Mouse (Mus musculus) MEL (cell line): ENCODE measurements at regions not wholly inside any gene's neighbourhood (a gene's known extent, or its start where the extent isn't known, plus 50 kb on each side); places are given as distances from the start of the nearest gene placed in this dataset.

Experiments used
- DNase-seq: peaks from one replicate; pipeline ENCODE4 v3.0.0; 2011; ENCODE audit warnings: low read depth, low spot score
- H3K27ac ChIP-seq: 2 replicates; pipeline ENCODE4 v1.5.1; 2012; ENCODE audit warnings: low read depth, mild to moderate bottlenecking, control low read depth, low read length, moderate library complexity; ENCODE audit not compliant: control insufficient read depth
- H3K27me3 ChIP-seq, 2 experiments: fragments of 150-350 bp in 1 of 2; sonication (generic) in 1 of 2; 2 replicates each; pipeline ENCODE4 v1.6.1; 2012; ENCODE audit warnings: low read length in 2 of 2, mild to moderate bottlenecking in 2 of 2, improper control_type of control experiment in 1 of 2, moderate library complexity in 1 of 2; ENCODE audit not compliant: insufficient read depth in 2 of 2, control insufficient read depth in 1 of 2
- H3K36me3 ChIP-seq, 2 experiments: 2 replicates each; pipeline ENCODE4 v1.6.1; 2012 to 2014; ENCODE audit warnings: low read length in 2 of 2, improper control_type of control experiment in 1 of 2, inconsistent platforms in 1 of 2, mild to moderate bottlenecking in 1 of 2; ENCODE audit not compliant: insufficient read depth in 2 of 2, control insufficient read depth in 1 of 2
- H3K4me1 ChIP-seq, 2 experiments: fragments of 150-350 bp in 1 of 2; sonication (generic) in 1 of 2; 2 replicates each; pipeline ENCODE4 v1.6.1; 2012; ENCODE audit warnings: low read length in 2 of 2, improper control_type of control experiment in 1 of 2, mild to moderate bottlenecking in 1 of 2; ENCODE audit not compliant: insufficient read depth in 2 of 2, control insufficient read depth in 1 of 2
- H3K4me3 ChIP-seq, 2 experiments: fragments of 150-350 bp in 1 of 2; sonication (generic) in 1 of 2; 2 replicates each; pipeline ENCODE4 v1.5.1; 2012; ENCODE audit warnings: low read depth in 2 of 2, low read length in 2 of 2, mild to moderate bottlenecking in 2 of 2, moderate library complexity in 2 of 2, control low read depth in 1 of 2, improper control_type of control experiment in 1 of 2; ENCODE audit not compliant: control insufficient read depth in 1 of 2, insufficient read depth in 1 of 2
- H3K79me2 ChIP-seq: 2 replicates; pipeline ENCODE4 v1.6.1; 2012; ENCODE audit warnings: mild to moderate bottlenecking, low read length, moderate library complexity; ENCODE audit not compliant: control insufficient read depth, poor library complexity, insufficient read depth
- H3K9ac ChIP-seq: 2 replicates; pipeline ENCODE4 v1.6.1; 2012; ENCODE audit warnings: low read depth, mild to moderate bottlenecking, control low read depth, low read length, moderate library complexity; ENCODE audit not compliant: control insufficient read depth, poor library complexity, severe bottlenecking
- H3K9me3 ChIP-seq: fragments of 150-350 bp; sonication (generic); replicated peaks from 2 replicates; pipeline ENCODE4 v1.6.1; 2012; ENCODE audit warnings: mild to moderate bottlenecking, low read length, improper control_type of control experiment, moderate library complexity; ENCODE audit not compliant: insufficient read depth
- BHLHE40 ChIP-seq: IDR thresholded peaks from 2 replicates; pipeline ENCODE4 v1.6.1; 2012; ENCODE audit warnings: low read depth, mild to moderate bottlenecking, inconsistent platforms, low read length, improper control_type of control experiment, borderline replicate concordance
- CHD1 ChIP-seq: IDR thresholded peaks from 2 replicates; pipeline ENCODE4 v1.6.1; 2012; ENCODE audit warnings: low read depth, mild to moderate bottlenecking, inconsistent platforms, low read length, improper control_type of control experiment
- E2F4 ChIP-seq: IDR thresholded peaks from 2 replicates; pipeline ENCODE4 v1.6.1; 2011; ENCODE audit warnings: low read depth, low read length, improper control_type of control experiment, borderline replicate concordance
- ELF1 ChIP-seq: IDR thresholded peaks from 2 replicates; pipeline ENCODE4 v1.6.1; 2014; ENCODE audit warnings: low read depth, mild to moderate bottlenecking, inconsistent platforms, low read length, improper control_type of control experiment, moderate library complexity
- EP300 ChIP-seq, 2 experiments: IDR thresholded peaks; 2 replicates each; pipeline ENCODE4 v1.6.1; 2011; ENCODE audit warnings: improper control_type of control experiment in 2 of 2, low read length in 2 of 2, low read depth in 1 of 2, mild to moderate bottlenecking in 1 of 2
- ETS1 ChIP-seq: IDR thresholded peaks from 2 replicates; pipeline ENCODE4 v1.6.1; 2012; ENCODE audit warnings: low read depth, mild to moderate bottlenecking, inconsistent platforms, low read length, improper control_type of control experiment, moderate library complexity
- HCFC1 ChIP-seq: IDR thresholded peaks from 2 replicates; pipeline ENCODE4 v1.6.1; 2012; ENCODE audit warnings: low read depth, mild to moderate bottlenecking, inconsistent platforms, low read length, improper control_type of control experiment, moderate library complexity
- JUND ChIP-seq: IDR thresholded peaks from 2 replicates; pipeline ENCODE4 v1.6.1; 2011; ENCODE audit warnings: low read depth, mild to moderate bottlenecking, improper control_type of control experiment, low read length
- MAFK ChIP-seq: IDR thresholded peaks from 2 replicates; pipeline ENCODE4 v1.6.1; 2011; ENCODE audit warnings: low read depth, mild to moderate bottlenecking, low read length, improper control_type of control experiment, borderline replicate concordance
- MAZ ChIP-seq: IDR thresholded peaks from 2 replicates; pipeline ENCODE4 v1.6.1; 2012; ENCODE audit warnings: low read depth, mild to moderate bottlenecking, inconsistent platforms, low read length, improper control_type of control experiment
- MYC ChIP-seq: IDR thresholded peaks from 2 replicates; pipeline ENCODE4 v1.6.1; 2011; ENCODE audit warnings: low read depth, mild to moderate bottlenecking, low read length, improper control_type of control experiment, moderate library complexity
- NELFE ChIP-seq: IDR thresholded peaks from 2 replicates; pipeline ENCODE4 v1.6.1; 2011; ENCODE audit warnings: low read depth, low read length, improper control_type of control experiment
- NRF1 ChIP-seq: IDR thresholded peaks from 2 replicates; pipeline ENCODE4 v1.6.1; 2014; ENCODE audit warnings: low read depth, mild to moderate bottlenecking, inconsistent platforms, low read length, improper control_type of control experiment, moderate library complexity; ENCODE audit not compliant: poor library complexity, insufficient read depth, severe bottlenecking
- POLR2A ChIP-seq, 2 experiments: IDR thresholded peaks; 2 replicates each; pipeline ENCODE4 v1.6.1; 2011 to 2012; ENCODE audit warnings: low read length in 2 of 2, mild to moderate bottlenecking in 2 of 2, control low read depth in 1 of 2, improper control_type of control experiment in 1 of 2, low read depth in 1 of 2, moderate library complexity in 1 of 2; ENCODE audit not compliant: control insufficient read depth in 1 of 2, insufficient read depth in 1 of 2, poor library complexity in 1 of 2
- SMC3 ChIP-seq: IDR thresholded peaks from 2 replicates; pipeline ENCODE4 v1.6.1; 2011; ENCODE audit warnings: low read depth, low read length, improper control_type of control experiment
- UBTF ChIP-seq: IDR thresholded peaks from 2 replicates; pipeline ENCODE4 v1.6.1; 2012; ENCODE audit warnings: low read depth, mild to moderate bottlenecking, inconsistent platforms, low read length, improper control_type of control experiment, moderate library complexity, borderline replicate concordance; ENCODE audit not compliant: insufficient read depth
- USF1 ChIP-seq: IDR thresholded peaks from 2 replicates; pipeline ENCODE4 v1.6.1; 2014; ENCODE audit warnings: low read depth, mild to moderate bottlenecking, inconsistent platforms, low read length, improper control_type of control experiment, moderate library complexity
- USF2 ChIP-seq, 2 experiments: IDR thresholded peaks; 2 replicates each; pipeline ENCODE4 v1.6.1; 2011 to 2012; ENCODE audit warnings: improper control_type of control experiment in 2 of 2, low read length in 2 of 2, borderline replicate concordance in 1 of 2, inconsistent platforms in 1 of 2, low read depth in 1 of 2, mild to moderate bottlenecking in 1 of 2; ENCODE audit not compliant: insufficient read depth in 1 of 2

- TF ChIP-seq EP300 (IDR thresholded peaks at IDR 0.05; ENCODE audit: low read depth in 1 of 2, low read length in 2 of 2), result no peak
- no peak for TF ChIP-seq USF2 (IDR thresholded peaks at IDR 0.05; ENCODE audit: borderline replicate concordance in 1 of 2, insufficient read depth in 1 of 2, low read depth in 1 of 2, low read length in 2 of 2)
- TF ChIP-seq BHLHE40, result no peak
- no peak for TF ChIP-seq MAZ
- TF ChIP-seq HCFC1, result no peak
- TF ChIP-seq NRF1, result no peak
- no peak for TF ChIP-seq POLR2A (IDR thresholded peaks at IDR 0.05; ENCODE audit: control insufficient read depth in 1 of 2, insufficient read depth in 1 of 2, low read depth in 1 of 2, low read length in 2 of 2, poor library complexity in 1 of 2)
- no peak for TF ChIP-seq MYC
- no peak for TF ChIP-seq USF1
- H3K79me2 ChIP-seq, result no peaks in the 10 kb centered on the region
- no peaks in the 10 kb centered on the region; a peak in 1 of 4 replicates for H3K27me3 ChIP-seq
- no peak overlapping the region for H3K4me3 ChIP-seq
- no peak overlapping the region for H3K27ac ChIP-seq
- no peak overlapping the region for H3K9ac ChIP-seq
- H3K4me1 ChIP-seq, result no peaks in the 10 kb centered on the region
- H3K36me3 ChIP-seq, result no peaks in the 10 kb centered on the region
- DNase-seq, result no peak
- no peaks in the 10 kb centered on the region for H3K9me3 ChIP-seq
Measured at GRCm38 (mm10) chr13:102280198-102280597, 413.2 kb upstream of the Cd180 start.

GRCm38 (mm10) chr13:102294451-102294850 lies 398.9 kb upstream of the Cd180 start:
- DNase-seq, result no peak
- Histone ChIP-seq H3K36me3 (no peaks in the 10 kb centered on the region), H3K9me3 (no peaks in the 10 kb centered on the region), H3K27ac (no peak overlapping the region), H3K4me1 (no peaks in the 10 kb centered on the region)
- TF ChIP-seq CHD1, result no peak
- no peak for TF ChIP-seq UBTF
- no peak for TF ChIP-seq E2F4
- TF ChIP-seq SMC3, result no peak
- no peak for TF ChIP-seq JUND
- TF ChIP-seq, all 39 proteins: peak for 0
- Histone ChIP-seq H3K4me3 (no peak overlapping the region), H3K79me2 (no peaks in the 10 kb centered on the region), H3K27me3 (no peaks in the 10 kb centered on the region), H3K9ac (no peak overlapping the region)

GRCm38 (mm10) chr13:102295079-102295478 lies 398.3 kb upstream of the Cd180 start:
- H3K9ac ChIP-seq, result no peak overlapping the region
- H3K4me3 ChIP-seq, result no peak overlapping the region
- no peaks in the 10 kb centered on the region for H3K79me2 ChIP-seq
- no peaks in the 10 kb centered on the region for H3K4me1 ChIP-seq
- no peaks in the 10 kb centered on the region for H3K9me3 ChIP-seq
- TF ChIP-seq MAFK (no peak), NELFE (no peak), ELF1 (no peak), ETS1 (no peak)
- no peaks in the 10 kb centered on the region for H3K36me3 ChIP-seq
- no peak for DNase-seq
- H3K27me3 ChIP-seq, result no peaks in the 10 kb centered on the region
- no peak overlapping the region for H3K27ac ChIP-seq
